Mouse (Mus musculus) ovary, adult 18-20 months (tissue): ENCODE measurements at regions not wholly inside any gene's neighbourhood (a gene's known extent, or its start where the extent isn't known, plus 50 kb on each side); places are given as distances from the start of the nearest gene placed in this dataset.
A peak's percentile ranks its signal among the peaks of the same experiment; 100 is the strongest.

Experiments
- DNase-seq: peaks from one replicate; pipeline ENCODE4 v3.0.0; 2022; ENCODE audit warnings: low spot score, mixed read lengths

DNA sequence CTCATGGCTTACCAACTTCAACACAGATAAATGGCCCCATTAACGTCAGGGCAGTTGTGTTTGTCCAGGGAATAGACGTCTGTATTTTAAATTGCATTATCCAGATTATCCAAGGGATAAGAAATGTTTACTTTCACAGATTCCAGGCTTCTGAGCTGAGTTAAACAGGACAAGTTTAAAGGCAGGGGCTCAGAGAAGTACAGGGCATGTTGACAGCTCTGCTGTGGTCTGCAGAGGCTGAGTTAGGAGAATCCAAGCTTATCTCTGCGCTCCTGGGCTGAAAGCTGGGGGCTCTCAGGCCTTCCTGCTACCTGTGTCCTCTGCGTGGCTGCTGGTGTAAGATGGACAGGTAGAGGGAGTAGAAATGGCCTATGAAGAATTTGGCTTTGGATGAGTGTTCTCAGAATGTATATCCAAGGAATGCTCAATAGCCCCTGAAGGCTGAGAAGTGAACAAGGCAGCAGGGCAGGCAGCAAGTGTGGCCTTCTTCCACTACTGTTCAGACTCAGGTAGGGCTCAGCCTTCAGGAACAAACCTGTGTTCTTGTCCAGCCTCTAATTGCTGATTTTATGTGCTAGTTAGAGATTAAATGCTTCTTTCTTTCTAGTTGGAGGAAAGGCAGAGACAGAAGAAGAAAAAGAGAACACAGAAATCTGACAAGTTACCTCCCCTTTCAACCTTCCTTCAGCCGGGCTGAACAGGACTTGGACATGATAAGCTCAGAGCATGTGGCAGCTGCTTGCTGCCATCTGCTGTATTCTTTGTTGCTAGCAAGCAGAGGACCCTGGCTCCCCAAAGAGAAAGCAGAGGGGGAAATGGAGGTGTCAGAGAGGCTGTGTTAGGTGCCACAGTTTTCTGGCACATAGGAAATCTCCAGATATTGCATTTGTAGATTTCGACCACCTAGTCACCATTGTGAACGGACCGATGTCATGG is 77.9 kb upstream of the Grem2 start:
- DNase-seq, result peak; percentile 13

DNA sequence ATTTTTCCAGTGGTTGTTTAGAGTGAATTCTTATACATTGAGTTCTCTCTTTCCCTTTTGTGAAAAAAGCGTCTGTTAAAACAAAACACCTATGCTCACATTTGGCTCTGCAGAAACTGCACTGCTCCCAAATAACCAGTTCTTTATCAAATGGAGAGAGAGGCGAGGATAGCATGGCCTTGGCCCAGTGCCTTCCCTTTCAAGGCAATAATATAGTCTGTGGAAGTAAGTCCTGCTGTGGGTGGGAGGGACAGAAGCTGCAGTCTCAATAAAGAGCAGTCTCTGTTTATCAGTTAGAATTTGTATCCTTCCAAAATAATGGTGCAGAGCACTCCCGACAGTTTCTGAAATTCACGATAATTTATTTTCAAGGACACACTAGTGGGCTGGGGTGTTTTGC is 70.9 kb upstream of the Grem2 start:
- peak; percentile 77 for DNase-seq

DNA sequence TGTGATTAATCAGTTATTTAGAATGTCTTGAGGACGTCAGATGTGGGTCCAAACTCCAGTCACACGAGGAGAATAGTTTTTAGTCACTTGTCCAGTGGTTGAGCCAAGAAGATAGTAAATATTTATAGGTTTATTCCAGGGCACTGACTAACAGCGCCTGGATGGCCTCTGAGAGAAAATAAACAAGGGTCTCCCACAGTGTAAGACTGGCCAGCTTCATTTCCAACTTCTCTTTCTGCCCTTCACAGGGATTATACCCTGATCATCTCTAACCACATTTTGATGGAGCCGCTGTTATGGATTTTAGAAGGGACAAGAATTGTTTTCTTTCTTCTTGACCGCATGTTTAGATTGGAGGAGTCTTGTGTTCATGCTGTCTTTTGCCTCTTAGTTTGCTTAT is 67.0 kb upstream of the Grem2 start:
- DNase-seq, result no peak

DNA sequence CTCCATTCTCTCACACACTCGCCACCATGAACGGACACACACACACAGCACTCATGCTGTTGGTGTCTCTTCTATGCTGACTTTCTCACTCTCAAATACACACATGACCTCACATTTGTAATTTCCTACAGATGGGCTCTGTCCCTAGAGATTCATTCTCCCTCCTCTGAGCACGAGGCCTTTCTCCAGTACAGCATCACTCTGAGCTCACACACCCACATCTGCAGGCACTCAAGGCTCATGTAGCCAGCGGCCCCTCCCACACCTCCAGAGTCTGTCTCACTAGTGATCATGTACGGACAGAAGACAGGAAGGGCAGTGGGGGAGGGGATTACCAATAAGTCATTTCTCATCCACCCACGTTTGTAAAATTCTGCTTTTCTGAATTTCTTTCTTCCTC is 50.3 kb upstream of the Grem2 start:
- DNase-seq, result no peak
